Mouse (Mus musculus): ENCODE data around the gene Kank1. TPM values are rescaled to one million over a fixed set of nuclear protein-coding genes. Genes with fewer than 3 reads are reported as not detected.

Gene Kank1
- total RNA-seq, 2 experiments from 2014 or later: not detected

Other genes starting within 250 kb of the Kank1 start
- 100 and 126 TPM in 2 replicates for gene Dock8, start 237.4 kb upstream of the Kank1 start, total RNA-seq (2014; fragmentation: Nextera tagmentation)
- 46.1 and 58.8 TPM in 2 replicates for gene Dock8, start 237.4 kb upstream of the Kank1 start, total RNA-seq (2017)

All from granulocyte monocyte progenitor cell, adult 5-6 weeks (primary cell).